Mouse (Mus musculus) bone marrow macrophage, adult 2 months (primary cell): Measurements from ENCODE around the gene Ubr2.

Experiments
- CTCF ChIP-seq: IDR thresholded peaks from 2 replicates; pipeline ENCODE4 v1.5.1; 2012; ENCODE audit warnings: low read depth, mild to moderate bottlenecking, low read length, moderate library complexity
- POLR2A ChIP-seq: IDR thresholded peaks from 2 replicates; pipeline ENCODE4 v1.6.1; 2012; ENCODE audit warnings: mild to moderate bottlenecking, low read depth, low read length, borderline replicate concordance

GRCm38 (mm10) chr17:46912331-46912730, 98.0 kb downstream of the Ubr2 start:
- TF ChIP-seq POLR2A (no peak), CTCF (no peak)
